Comparison of ENCODE assay signal across 10 mouse cellular contexts in the genomic region with DNA sequence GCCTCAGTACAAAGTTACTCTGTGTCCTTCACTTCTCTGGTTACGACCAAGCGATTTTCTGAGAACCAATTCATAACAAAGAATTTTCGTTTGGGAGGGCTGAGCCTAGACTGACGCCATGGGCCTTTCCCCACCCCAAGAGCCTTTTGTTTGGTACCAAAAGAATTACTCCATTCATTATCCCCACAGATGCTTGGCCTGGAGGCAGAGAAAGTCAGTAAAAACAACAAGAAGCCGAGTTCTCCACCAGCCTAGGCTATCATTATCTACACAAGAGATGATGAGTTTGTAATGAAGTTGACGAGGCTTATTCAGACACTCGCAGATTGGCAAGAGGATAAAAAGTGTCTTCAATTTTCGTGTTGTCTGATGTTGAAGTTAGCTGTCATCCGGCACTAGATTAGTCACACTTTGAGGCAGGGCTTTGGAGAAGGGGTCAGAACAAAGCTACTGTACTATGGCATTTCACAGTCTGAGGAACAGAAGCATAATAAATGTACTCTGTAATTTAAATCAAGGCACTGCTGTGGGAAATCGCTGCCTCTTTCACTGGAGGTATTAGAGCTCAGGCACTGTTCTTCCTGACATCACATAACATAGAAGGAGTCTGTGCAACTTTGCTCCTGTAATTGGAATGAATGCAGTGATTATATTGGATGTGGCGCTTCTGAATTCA.
DNase-seq lines count a peak whose midpoint lies in the region; ATAC-seq lines count a peak whose summit lies in the region.
"Had no signal": no experiment of that assay in that cellular context is flagged by ENCODE, and none has a peak within 500 bp of the region (broad histone marks: within the 10 kb centered on the region; RNA-seq: fewer than 3 reads in every experiment).

No protein-coding gene starts in this region.

- no peaks in the 10 kb centered on the region for H3K36me3 ChIP-seq in embryonic facial prominence, embryonic 11.5 days (replicated peaks; ENCODE audit: control insufficient read depth, insufficient read depth, low read depth, low read length)
- H3K36me3 ChIP-seq in hindbrain, embryonic 15.5 days: no peaks in the 10 kb centered on the region
- H3K36me3 ChIP-seq: limb, embryonic 12.5 days had no signal

- peak; percentile 83 for ATAC-seq in embryonic facial prominence, embryonic 11.5 days (replicated peaks; ENCODE audit: insufficient number of reproducible peaks, low FRiP score, low TSS enrichment, low read depth)
- peak; percentile 81 for ATAC-seq in hindbrain, embryonic 15.5 days (ENCODE audit: low FRiP score, low read depth)

- H3K9ac ChIP-seq in embryonic facial prominence, embryonic 11.5 days (replicated peaks; ENCODE audit: low read length): no peak overlapping the region
- no peak overlapping the region for H3K9ac ChIP-seq in hindbrain, embryonic 15.5 days
- H3K9ac ChIP-seq: limb, embryonic 12.5 days had no signal

- H3K4me1 ChIP-seq in embryonic facial prominence, embryonic 11.5 days (ENCODE audit: control insufficient read depth, insufficient read depth, low read length): no peaks in the 10 kb centered on the region
- H3K4me1 ChIP-seq in hindbrain, embryonic 15.5 days (replicated peaks): peaks cover 13% of the 10 kb centered on the region
- H3K4me1 ChIP-seq: limb, embryonic 12.5 days had no signal

- H3K4me3 ChIP-seq in embryonic facial prominence, embryonic 11.5 days (ENCODE audit: low read depth, low read length): no peak overlapping the region
- H3K4me3 ChIP-seq in hindbrain, embryonic 15.5 days: no peak overlapping the region
- H3K4me3 ChIP-seq: limb, embryonic 12.5 days had no signal

- H3K27ac ChIP-seq in embryonic facial prominence, embryonic 11.5 days (replicated peaks; ENCODE audit: low read depth, low read length): 0 out of 2 replicates have a peak overlapping the region, but pooled peaks have one; percentile 35
- peak overlapping the region; percentile 58 for H3K27ac ChIP-seq in hindbrain, embryonic 15.5 days (replicated peaks)
- H3K27ac ChIP-seq: limb, embryonic 12.5 days had no signal

- H3K9me3 ChIP-seq in embryonic facial prominence, embryonic 11.5 days (replicated peaks; ENCODE audit: control insufficient read depth, low read length): no peaks in the 10 kb centered on the region
- no peaks in the 10 kb centered on the region for H3K9me3 ChIP-seq in hindbrain, embryonic 15.5 days
- H3K9me3 ChIP-seq: limb, embryonic 12.5 days had no signal

- 14% methylated on average over 11 of the region's 11 CpGs for WGBS in embryonic facial prominence, embryonic 11.5 days
- WGBS in hindbrain, embryonic 15.5 days: 12% methylated on average over 11 of the region's 11 CpGs

- DNase-seq in cerebellum, adult 9-11 months: peak; percentile 8
- DNase-seq in cerebellum, adult 18-20 months: no peak
- peak; percentile 45 for DNase-seq in embryonic facial prominence, embryonic 11.5 days (ENCODE audit: low spot score)
- peak; percentile 15 for DNase-seq in neural tube, embryonic 10.5 days (ENCODE audit: extremely low spot score, low spot score)
- DNase-seq in lung, postnatal 25 days (ENCODE audit: low spot score): no peak
- DNase-seq in urinary bladder, postnatal 25 days (ENCODE audit: low spot score): no peak
- DNase-seq in urinary bladder, postnatal 4 days (ENCODE audit: low spot score in 2 of 2): no peak
- DNase-seq: cerebellum, postnatal 36 days had no signal

- H3K4me2 ChIP-seq in embryonic facial prominence, embryonic 11.5 days (ENCODE audit: low read depth, low read length): no peak overlapping the region
- peak overlapping the region; percentile 3; the same call in 1 of the 2 replicates for H3K4me2 ChIP-seq in hindbrain, embryonic 15.5 days
- H3K4me2 ChIP-seq: limb, embryonic 12.5 days had no signal

- H3K27me3 ChIP-seq in embryonic facial prominence, embryonic 11.5 days (ENCODE audit: control insufficient read depth, insufficient read depth, low read length): no peaks in the 10 kb centered on the region
- no peaks in the 10 kb centered on the region for H3K27me3 ChIP-seq in hindbrain, embryonic 15.5 days
- H3K27me3 ChIP-seq: limb, embryonic 12.5 days had no signal

Comparison
In these comparisons a context has a peak if more than half of its experiments do, and no peak if none do; other contexts are left out.
1. DNase-seq: peak in cerebellum, adult 9-11 months (single experiment), embryonic facial prominence, embryonic 11.5 days (single experiment) and neural tube, embryonic 10.5 days (single experiment); none in cerebellum, adult 18-20 months (0 of 2), lung, postnatal 25 days (single experiment), urinary bladder, postnatal 25 days (single experiment) and urinary bladder, postnatal 4 days (0 of 2).